21 mouse cellular contexts compared by ENCODE assay signal in genomic region chr17:86482675-86483074, GRCm38 (mm10). TPM values are rescaled to one million over a fixed set of nuclear protein-coding genes. Genes with fewer than 3 reads are reported as not detected.
DNase-seq lines count a peak whose midpoint lies in the region; ATAC-seq and TF ChIP-seq lines count a peak whose summit lies in the region.
"Had no signal": no experiment of that assay in that cellular context is flagged by ENCODE, and none has a peak within 500 bp of the region (broad histone marks: within the 10 kb centered on the region; RNA-seq: fewer than 3 reads in every experiment).

No protein-coding gene starts in this region.

- peak; percentile 62 for ATAC-seq in frontal cortex, adult (ENCODE audit: low TSS enrichment)
- ATAC-seq: activated CD4-positive, CD25-positive, alpha-beta regulatory T cell, adult 4 months; CD4-positive, CD25-positive, alpha-beta regulatory T cell, adult 4 months; Patski had no signal

- no peak for TF ChIP-seq CTCF in layer of hippocampus, adult 2 months (conservative IDR thresholded peaks at IDR 0.05)

- H3K4me3 ChIP-seq in layer of hippocampus, adult 2 months = no peak overlapping the region

- no peak for DNase-seq in frontal cortex, postnatal 36 days (ENCODE audit: low spot score in 2 of 2)
- DNase-seq in layer of hippocampus, adult 2 months (ENCODE audit: low spot score in 2 of 2) = no peak
- no peak for DNase-seq in layer of hippocampus, adult 11-12 months (ENCODE audit: low spot score)
- peak; percentile 35 for DNase-seq in right cerebral cortex, adult 18-20 months
- DNase-seq in right cerebral cortex, postnatal 10 days (ENCODE audit: low spot score in 2 of 2) = no peak
- DNase-seq: adrenal gland, adult 2 months; adrenal gland, adult 8-10 months; adrenal gland, postnatal 10 days; adrenal gland, postnatal 14 days; adrenal gland, postnatal 25 days; adrenal gland, postnatal 36 days; B cell, adult 2 months; cerebellum, adult 11 months; cerebellum, adult 11-12 months; cerebellum, adult 18-20 months had no signal

- peak overlapping the region; percentile 23; the same call in 1 of the 2 replicates for H3K27ac ChIP-seq in layer of hippocampus, adult 2 months

RNA-seq across cellular contexts. Expression of gene Gm10309, which starts 22.4 kb away (rescaled TPM):
- total RNA-seq in layer of hippocampus, adult 2 months (2021) = not detected
- total RNA-seq: adrenal gland, adult 2 months; adrenal gland, postnatal 14 days; adrenal gland, postnatal 25 days; adrenal gland, postnatal 36 days; ES-E14; MEL had no signal
